ENCODE assay signal across 8 mouse cellular contexts in genomic region chr12:26903073-26903893, GRCm38 (mm10).
DNase-seq lines count a peak whose midpoint lies in the region; ATAC-seq lines count a peak whose summit lies in the region.

No protein-coding gene starts in this region.

- no peak overlapping the region for H3K27ac ChIP-seq in heart, embryonic 13.5 days (replicated peaks)
- H3K27ac ChIP-seq in forebrain, embryonic 10.5 days = peak overlapping the region; percentile 74
- H3K27ac ChIP-seq in limb, embryonic 12.5 days = no peak overlapping the region

- DNase-seq in heart, adult 18-20 months = no peak
- DNase-seq in forebrain, embryonic 10.5 days (ENCODE audit: extremely low spot score, low spot score) = peak; percentile 18
- DNase-seq in kidney, adult 18-20 months = peak; percentile 4
- DNase-seq in right cerebral cortex, postnatal 36 days (ENCODE audit: low spot score in 2 of 2) = peak; percentile 15 to 18
- DNase-seq in T-cell, adult 2 months (ENCODE audit: low spot score) = no peak

- 39% methylated on average over 23 of the region's 23 CpGs for WGBS in heart, embryonic 13.5 days
- WGBS in forebrain, embryonic 10.5 days = 32% methylated on average over 23 of the region's 23 CpGs
- 34% methylated on average over 23 of the region's 23 CpGs for WGBS in limb, embryonic 12.5 days

- no peak for ATAC-seq in heart, embryonic 13.5 days (ENCODE audit: extremely low read depth, insufficient number of reproducible peaks, low FRiP score, low TSS enrichment)
- peak; percentile 68 for ATAC-seq in limb, embryonic 12.5 days (ENCODE audit: insufficient number of reproducible peaks, insufficient read depth, low FRiP score, low TSS enrichment, low read depth)
- no peak for ATAC-seq in CD4-positive, CD25-positive, alpha-beta regulatory T cell, adult 4 months

- no peaks in the 10 kb centered on the region for H3K9me3 ChIP-seq in heart, embryonic 13.5 days
- H3K9me3 ChIP-seq in forebrain, embryonic 10.5 days = no peaks in the 10 kb centered on the region
- H3K9me3 ChIP-seq in limb, embryonic 12.5 days = no peaks in the 10 kb centered on the region

- peaks cover 4% of the 10 kb centered on the region; the same call in 1 of the 2 replicates for H3K4me1 ChIP-seq in heart, embryonic 13.5 days
- H3K4me1 ChIP-seq in forebrain, embryonic 10.5 days = peaks cover 18% of the 10 kb centered on the region
- H3K4me1 ChIP-seq in limb, embryonic 12.5 days (replicated peaks) = peaks cover 9% of the 10 kb centered on the region

- H3K36me3 ChIP-seq in heart, embryonic 13.5 days = no peaks in the 10 kb centered on the region
- no peaks in the 10 kb centered on the region for H3K36me3 ChIP-seq in forebrain, embryonic 10.5 days (replicated peaks)
- H3K36me3 ChIP-seq in limb, embryonic 12.5 days = no peaks in the 10 kb centered on the region

- 0 out of 2 replicates have a peak overlapping the region, but pooled peaks have one; percentile 28 for H3K9ac ChIP-seq in heart, embryonic 13.5 days
- H3K9ac ChIP-seq in limb, embryonic 12.5 days (replicated peaks) = no peak overlapping the region

- H3K27me3 ChIP-seq in heart, embryonic 13.5 days (replicated peaks) = peaks cover 6% of the 10 kb centered on the region; the same call in 1 of the 2 replicates
- peaks cover 19% of the 10 kb centered on the region for H3K27me3 ChIP-seq in forebrain, embryonic 10.5 days (ENCODE audit: poor library complexity, severe bottlenecking)
- H3K27me3 ChIP-seq in limb, embryonic 12.5 days = no peaks in the 10 kb centered on the region; the same call in 1 of the 2 replicates

- peak overlapping the region; percentile 60 for H3K4me2 ChIP-seq in heart, embryonic 13.5 days
- peak overlapping the region; percentile 55 for H3K4me2 ChIP-seq in limb, embryonic 12.5 days

- H3K4me3 ChIP-seq in heart, embryonic 13.5 days = peak overlapping the region; percentile 25; the same call in 1 of the 2 replicates
- peak overlapping the region; percentile 40 for H3K4me3 ChIP-seq in forebrain, embryonic 10.5 days
- peak overlapping the region; percentile 23 for H3K4me3 ChIP-seq in limb, embryonic 12.5 days (replicated peaks)

Comparison
In these comparisons a context has a peak if more than half of its experiments do, and no peak if none do; other contexts are left out.
1. DNase-seq: peak in forebrain, embryonic 10.5 days (single experiment), kidney, adult 18-20 months (single experiment) and right cerebral cortex, postnatal 36 days (2 of 2); none in heart, adult 18-20 months (0 of 2) and T-cell, adult 2 months (single experiment).
2. Peak in every context shown above with its lines, with median percentiles within 50 percentile points of each other: H3K4me3 ChIP-seq.